Mouse (Mus musculus): ENCODE results near the gene Rgs19.

GRCm38 (mm10) chr2:181698241-181698640 lies 4.5 kb upstream of the Rgs19 start, which contains the start of gene Lkaaear1:
- TF ChIP-seq POLR2A (IDR thresholded peaks at IDR 0.05; ENCODE audit: extremely low read depth, insufficient read depth, low read length) (no peak), CTCF (IDR thresholded peaks at IDR 0.05; ENCODE audit: extremely low read depth, insufficient read depth, low read length) (no peak)

Measured in cortical plate, adult 2 months (tissue).